ENCODE assay signal across 12 mouse cellular contexts in genomic region chr10:121263520-121264203, GRCm38 (mm10).
DNase-seq lines count a peak whose midpoint lies in the region; ATAC-seq and TF ChIP-seq lines count a peak whose summit lies in the region.
"Had no signal": no experiment of that assay in that cellular context is flagged by ENCODE, and none has a peak within 500 bp of the region (broad histone marks: within the 10 kb centered on the region; RNA-seq: fewer than 3 reads in every experiment).

No protein-coding gene starts in this region.

- no peaks in the 10 kb centered on the region for H3K27me3 ChIP-seq in kidney, embryonic 14.5 days (ENCODE audit: control insufficient read depth, insufficient read depth, low read length)
- H3K27me3 ChIP-seq in spleen, adult 2 months (ENCODE audit: control insufficient read depth, insufficient read depth, low read length) = no peaks in the 10 kb centered on the region
- no peaks in the 10 kb centered on the region for H3K27me3 ChIP-seq in forebrain, embryonic 14.5 days (replicated peaks; ENCODE audit: control insufficient read depth, insufficient read depth, low read length)
- H3K27me3 ChIP-seq: forebrain, embryonic 13.5 days had no signal

- 49% methylated on average over 21 of the region's 21 CpGs for WGBS in kidney, embryonic 14.5 days
- 44% methylated on average over 21 of the region's 21 CpGs for WGBS in spleen, adult 2 months
- WGBS in forebrain, embryonic 14.5 days = 93% methylated on average over 21 of the region's 21 CpGs

- no peaks in the 10 kb centered on the region for H3K36me3 ChIP-seq in kidney, embryonic 14.5 days (ENCODE audit: control insufficient read depth, insufficient read depth, low read length)
- H3K36me3 ChIP-seq in spleen, adult 2 months (ENCODE audit: control insufficient read depth, insufficient read depth, low read length) = no peaks in the 10 kb centered on the region
- H3K36me3 ChIP-seq in forebrain, embryonic 14.5 days (ENCODE audit: control insufficient read depth, insufficient read depth, low read length) = peaks cover 12% of the 10 kb centered on the region
- H3K36me3 ChIP-seq: heart, embryonic 10.5 days had no signal

- peak overlapping the region; percentile 31 for H3K4me2 ChIP-seq in kidney, embryonic 14.5 days (replicated peaks; ENCODE audit: low read depth, low read length)
- no peak overlapping the region for H3K4me2 ChIP-seq in forebrain, embryonic 14.5 days (ENCODE audit: low read length)
- H3K4me2 ChIP-seq: forebrain, embryonic 13.5 days had no signal

- peak overlapping the region; percentile 9; the same call in 1 of the 2 replicates for H3K4me3 ChIP-seq in kidney, embryonic 14.5 days (ENCODE audit: low read length)
- peak overlapping the region; percentile 26; the same call in 1 of the 2 replicates for H3K4me3 ChIP-seq in spleen, adult 2 months (ENCODE audit: extremely low read depth, insufficient read depth, insufficient read length)
- H3K4me3 ChIP-seq in forebrain, embryonic 14.5 days (ENCODE audit: low read depth, low read length) = no peak overlapping the region
- H3K4me3 ChIP-seq: forebrain, embryonic 13.5 days; heart, embryonic 10.5 days; megakaryocyte, embryonic 14.5 days had no signal

- DNase-seq in kidney, postnatal 25 days = no peak
- no peak for DNase-seq in spleen, adult 2 months (ENCODE audit: low read depth in 1 of 2, low spot score in 2 of 2)
- no peak for DNase-seq in spleen, postnatal 14 days (ENCODE audit: low spot score in 2 of 2)
- DNase-seq in thymus, postnatal 4 days = peak; percentile 38
- no peak for DNase-seq in cerebellum, postnatal 25 days
- no peak for DNase-seq in forebrain, embryonic 14.5 days (ENCODE audit: low spot score)
- DNase-seq: adrenal gland, adult 2 months had no signal

- no peak overlapping the region for H3K9ac ChIP-seq in kidney, embryonic 14.5 days (ENCODE audit: low read depth, low read length)
- no peak overlapping the region for H3K9ac ChIP-seq in forebrain, embryonic 14.5 days (ENCODE audit: low read length)
- H3K9ac ChIP-seq: forebrain, embryonic 13.5 days had no signal

- H3K4me1 ChIP-seq in kidney, embryonic 14.5 days (ENCODE audit: control insufficient read depth, insufficient read depth, low read length) = no peaks in the 10 kb centered on the region
- peaks cover 4% of the 10 kb centered on the region for H3K4me1 ChIP-seq in spleen, adult 2 months (ENCODE audit: control insufficient read depth, insufficient read depth, insufficient read length)
- no peaks in the 10 kb centered on the region for H3K4me1 ChIP-seq in forebrain, embryonic 14.5 days (ENCODE audit: control insufficient read depth, insufficient read depth, low read length)
- H3K4me1 ChIP-seq: forebrain, embryonic 13.5 days had no signal

- no peaks in the 10 kb centered on the region for H3K9me3 ChIP-seq in kidney, embryonic 14.5 days (ENCODE audit: control insufficient read depth, low read length)
- no peaks in the 10 kb centered on the region for H3K9me3 ChIP-seq in forebrain, embryonic 14.5 days (replicated peaks; ENCODE audit: control insufficient read depth, low read length)
- H3K9me3 ChIP-seq: forebrain, embryonic 13.5 days; heart, embryonic 10.5 days had no signal

- peak overlapping the region; percentile 17; the same call in 1 of the 2 replicates for H3K27ac ChIP-seq in kidney, embryonic 14.5 days (ENCODE audit: low read depth, low read length)
- no peak overlapping the region; the same call in 1 of the 2 replicates for H3K27ac ChIP-seq in spleen, adult 2 months (ENCODE audit: insufficient read depth, low read length)
- H3K27ac ChIP-seq in forebrain, embryonic 14.5 days (ENCODE audit: low read depth, low read length) = no peak overlapping the region
- H3K27ac ChIP-seq: forebrain, embryonic 13.5 days; heart, embryonic 10.5 days had no signal

- no peak for TF ChIP-seq POLR2A in spleen, adult 2 months (IDR thresholded peaks at IDR 0.05; ENCODE audit: low read depth, low read length)

- no peak for TF ChIP-seq CTCF in spleen, adult 2 months (IDR thresholded peaks at IDR 0.05; ENCODE audit: extremely low read depth, insufficient read depth, insufficient read length, insufficient replicate concordance)

- ATAC-seq in kidney, embryonic 14.5 days (ENCODE audit: low FRiP score, low TSS enrichment) = peak; percentile 53
- ATAC-seq in megakaryocyte progenitor cell, adult 5-6 weeks (replicated peaks; ENCODE audit: poor library complexity) = peak; percentile 71
- ATAC-seq in forebrain, embryonic 14.5 days = no peak
- ATAC-seq: forebrain, embryonic 13.5 days had no signal
